Mouse (Mus musculus) spleen, adult 10 weeks (tissue): Measurements from ENCODE around the gene Armc3. TPM values are rescaled to one million over a fixed set of nuclear protein-coding genes. Genes with fewer than 3 reads are reported as not detected.

Experiments
- polyA plus RNA-seq: library from polyadenylated mRNA; stranded (reverse); fragments of 350-450 nt; fragmentation: Illumina TruSeq; extraction: RNeasy Lipid Tissue Mini Kit (QIAGEN cat#74804); gene quantifications from one replicate; pipeline ENCODE4 v1.2.3, GENCODE M21; 2015; ENCODE audit warnings: low replicate concordance; ENCODE audit not compliant: insufficient read depth

The Armc3 gene
- polyA plus RNA-seq = 0.97 TPM

GRCm38 (mm10) chr2:19198452-19199365 lies at the start of gene Armc3:
TSS of gene Armc3 (plus strand) at chr2:19199302.

Other genes starting within 250 kb of the Armc3 start
- 185 TPM for gene Pip4k2a, start 201.2 kb upstream of the Armc3 start, polyA plus RNA-seq
- 3.2 TPM for gene 4930426L09Rik, start 201.0 kb upstream of the Armc3 start, polyA plus RNA-seq
- 11.4 TPM for gene Msrb2, start 172.1 kb downstream of the Armc3 start, polyA plus RNA-seq
- not detected for gene Ptf1a, start 246.4 kb downstream of the Armc3 start, polyA plus RNA-seq